Mouse (Mus musculus): ENCODE measurements around the gene Bcorl1. TPM values are rescaled to one million over a fixed set of nuclear protein-coding genes. Genes with fewer than 3 reads are reported as not detected.
A peak's percentile ranks its signal among the peaks of the same experiment; 100 is the strongest.

Gene Bcorl1
- 10 to 100 TPM; 19.9 to 24.8 (median 22.8) TPM for total RNA-seq (2022)

GRCm38 (mm10) chrX:48341141-48341540 is at the start of gene Bcorl1:
Bcorl1 (plus strand) TSS chrX:48341358.
- no peak for DNase-seq (ENCODE audit: low spot score in 2 of 2)

GRCm38 (mm10) chrX:48291413-48291812 is 49.7 kb upstream of the Bcorl1 start:
- DNase-seq (ENCODE audit: low spot score in 2 of 2): no peak

- DNase-seq (ENCODE audit: low spot score in 2 of 2): no peak
These were observed 35.8 kb upstream of the Bcorl1 start for GRCm38 (mm10) chrX:48305356-48305755.

GRCm38 (mm10) chrX:48310706-48311517 is 30.2 kb upstream of the Bcorl1 start:
- DNase-seq (ENCODE audit: low spot score in 2 of 2): no peak

- DNase-seq (ENCODE audit: low spot score in 2 of 2): no peak
These were observed 29.4 kb upstream of the Bcorl1 start for GRCm38 (mm10) chrX:48311727-48312126.

- peak; percentile 14 to 24 for DNase-seq (ENCODE audit: low spot score in 2 of 2)
These were observed 26.6 kb upstream of the Bcorl1 start for GRCm38 (mm10) chrX:48314530-48315079.

GRCm38 (mm10) chrX:48317444-48317843 is 23.7 kb upstream of the Bcorl1 start:
- no peak for DNase-seq (ENCODE audit: low spot score in 2 of 2)

- DNase-seq (ENCODE audit: low spot score in 2 of 2): no peak
These were observed 23.0 kb upstream of the Bcorl1 start for GRCm38 (mm10) chrX:48318194-48318593.

GRCm38 (mm10) chrX:48340441-48341049 is 613 bp upstream of the Bcorl1 start:
- DNase-seq (ENCODE audit: low spot score in 2 of 2): no peak

- no peak for DNase-seq (ENCODE audit: low spot score in 2 of 2)
These were observed 533 bp downstream of the Bcorl1 start for GRCm38 (mm10) chrX:48341621-48342161.

GRCm38 (mm10) chrX:48342731-48343130 is 1.6 kb downstream of the Bcorl1 start:
- no peak for DNase-seq (ENCODE audit: low spot score in 2 of 2)

- DNase-seq (ENCODE audit: low spot score in 2 of 2): peak; percentile 75 to 93
These were observed 2.3 kb downstream of the Bcorl1 start for GRCm38 (mm10) chrX:48343461-48343952.

GRCm38 (mm10) chrX:48343966-48344642 is 2.9 kb downstream of the Bcorl1 start:
- peak in 1 of 2 experiments; percentile 13 for DNase-seq (ENCODE audit: low spot score in 2 of 2)

- no peak for DNase-seq (ENCODE audit: low spot score in 2 of 2)
These were observed 3.7 kb downstream of the Bcorl1 start for GRCm38 (mm10) chrX:48344643-48345384.

- no peak for DNase-seq (ENCODE audit: low spot score in 2 of 2)
These were observed 4.3 kb downstream of the Bcorl1 start for GRCm38 (mm10) chrX:48345385-48345932.

GRCm38 (mm10) chrX:48355346-48355745 is 14.2 kb downstream of the Bcorl1 start:
- DNase-seq (ENCODE audit: low spot score in 2 of 2): no peak

GRCm38 (mm10) chrX:48365836-48366577 is 24.8 kb downstream of the Bcorl1 start:
- DNase-seq (ENCODE audit: low spot score in 2 of 2): no peak

- DNase-seq (ENCODE audit: low spot score in 2 of 2): no peak
These were observed 26.7 kb downstream of the Bcorl1 start for GRCm38 (mm10) chrX:48367841-48368240.

GRCm38 (mm10) chrX:48383643-48384042 is 42.5 kb downstream of the Bcorl1 start:
- DNase-seq (ENCODE audit: low spot score in 2 of 2): peak in 1 of 2 experiments; percentile 22

GRCm38 (mm10) chrX:48385927-48386326 is 44.8 kb downstream of the Bcorl1 start:
- DNase-seq (ENCODE audit: low spot score in 2 of 2): no peak
